Mouse (Mus musculus): ENCODE data around the gene Apoe.
A peak's percentile ranks its signal among the peaks of the same experiment; 100 is the strongest.

Gene Apoe

GRCm38 (mm10) chr7:19698907-19699826, at the start of gene Apoe:
Apoe (minus strand) TSS chr7:19699188.
- no peak for DNase-seq (ENCODE audit: low read depth, low spot score)

GRCm38 (mm10) chr7:19747420-19748218, 48.6 kb upstream of the Apoe start:
- DNase-seq (ENCODE audit: low read depth, low spot score), result peak; percentile 39

- DNase-seq (ENCODE audit: low read depth, low spot score), result no peak
Measured at GRCm38 (mm10) chr7:19746426-19747201, 47.6 kb upstream of the Apoe start.

GRCm38 (mm10) chr7:19745971-19746370, 47.0 kb upstream of the Apoe start:
- DNase-seq (ENCODE audit: low read depth, low spot score), result no peak

- no peak for DNase-seq (ENCODE audit: low read depth, low spot score)
Measured at GRCm38 (mm10) chr7:19744590-19745385, 45.8 kb upstream of the Apoe start.

- DNase-seq (ENCODE audit: low read depth, low spot score), result no peak
Measured at GRCm38 (mm10) chr7:19743791-19744190, 44.8 kb upstream of the Apoe start.

- DNase-seq (ENCODE audit: low read depth, low spot score), result no peak
Measured at GRCm38 (mm10) chr7:19742468-19742867, 43.5 kb upstream of the Apoe start.

GRCm38 (mm10) chr7:19741329-19742031, 42.5 kb upstream of the Apoe start:
- no peak for DNase-seq (ENCODE audit: low read depth, low spot score)

GRCm38 (mm10) chr7:19740269-19740668, 41.3 kb upstream of the Apoe start:
- no peak for DNase-seq (ENCODE audit: low read depth, low spot score)

- DNase-seq (ENCODE audit: low read depth, low spot score), result no peak
Measured at GRCm38 (mm10) chr7:19738771-19739170, 39.8 kb upstream of the Apoe start.

- DNase-seq (ENCODE audit: low read depth, low spot score), result no peak
Measured at GRCm38 (mm10) chr7:19736389-19737057, 37.5 kb upstream of the Apoe start.

GRCm38 (mm10) chr7:19734178-19734666, 35.2 kb upstream of the Apoe start:
- no peak for DNase-seq (ENCODE audit: low read depth, low spot score)

- DNase-seq (ENCODE audit: low read depth, low spot score), result no peak
Measured at GRCm38 (mm10) chr7:19726541-19726940, 27.6 kb upstream of the Apoe start.

- no peak for DNase-seq (ENCODE audit: low read depth, low spot score)
Measured at GRCm38 (mm10) chr7:19724167-19724566, 25.2 kb upstream of the Apoe start.

- no peak for DNase-seq (ENCODE audit: low read depth, low spot score)
Measured at GRCm38 (mm10) chr7:19722754-19723195, 23.8 kb upstream of the Apoe start.

GRCm38 (mm10) chr7:19719200-19719599, 20.2 kb upstream of the Apoe start:
- DNase-seq (ENCODE audit: low read depth, low spot score), result no peak

- DNase-seq (ENCODE audit: low read depth, low spot score), result no peak
Measured at GRCm38 (mm10) chr7:19718297-19718952, 19.4 kb upstream of the Apoe start.

- DNase-seq (ENCODE audit: low read depth, low spot score), result no peak
Measured at GRCm38 (mm10) chr7:19717346-19717745, 18.4 kb upstream of the Apoe start.

- no peak for DNase-seq (ENCODE audit: low read depth, low spot score)
Measured at GRCm38 (mm10) chr7:19716822-19717221, 17.8 kb upstream of the Apoe start.

All from c-Kit-negative CD71-positive TER-119-positive erythroid progenitor cells, embryonic 14.5 days (primary cell).